Mouse (Mus musculus): ENCODE data around the gene Gm20479. TPM values are rescaled to one million over a fixed set of nuclear protein-coding genes. Genes with fewer than 3 reads are reported as not detected.

Gene Gm20479
- polyA plus RNA-seq, 1 experiment = 0.75 TPM

DNA sequence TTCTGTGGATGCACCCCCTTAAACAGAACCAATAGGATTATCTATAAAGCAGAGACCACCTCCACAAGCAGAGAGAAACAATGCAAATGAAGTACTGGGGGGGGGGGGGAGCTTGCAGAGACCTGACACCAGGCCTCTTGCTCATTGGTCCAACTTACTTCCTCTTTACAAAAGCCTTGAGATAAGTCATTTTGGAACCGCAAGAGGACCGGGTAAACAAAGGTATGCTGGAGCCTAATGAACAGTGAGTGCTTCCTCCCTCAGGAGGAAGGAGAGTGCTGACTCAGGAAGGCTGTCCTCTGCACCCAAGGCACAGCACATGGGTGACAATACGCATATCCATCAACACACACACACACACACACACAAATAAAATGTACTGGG, 368 bp upstream of the Gm20479 start:
- H3K27ac ChIP-seq (ENCODE audit: insufficient read depth, low read length) = no peak overlapping the region
- H3K4me1 ChIP-seq (ENCODE audit: control insufficient read depth, insufficient read depth, low read length) = peaks cover 2% of the 10 kb centered on the region; the same call in 1 of the 2 replicates
- TF ChIP-seq POLR2A (IDR thresholded peaks at IDR 0.05; ENCODE audit: extremely low read depth, insufficient read depth, low read length) (no peak), CTCF (IDR thresholded peaks at IDR 0.05; ENCODE audit: extremely low read depth, insufficient read depth, low read length) (no peak)
- H3K4me3 ChIP-seq (ENCODE audit: insufficient read depth, low read length) = no peak overlapping the region

DNA sequence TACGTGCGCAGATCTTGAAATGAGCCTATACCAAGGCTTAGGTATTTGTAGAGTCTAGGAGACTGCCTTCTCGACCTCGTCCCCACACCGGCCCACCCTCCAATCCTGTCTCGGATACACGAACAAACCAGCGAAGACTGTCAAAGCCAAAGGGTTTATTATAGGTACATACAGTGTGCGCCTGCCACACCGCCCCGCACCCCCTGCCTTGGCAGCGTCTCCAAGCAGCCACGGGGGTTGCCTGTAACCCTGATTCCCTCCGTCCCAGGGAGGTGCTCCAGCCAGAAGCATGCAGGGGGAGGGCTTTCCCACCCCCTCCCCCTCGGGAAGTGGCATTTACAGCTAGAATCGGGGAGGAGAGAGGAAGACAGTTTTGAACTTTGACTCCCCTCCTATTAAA, 971 bp downstream of the Gm20479 start:
- TF ChIP-seq POLR2A (IDR thresholded peaks at IDR 0.05; ENCODE audit: extremely low read depth, insufficient read depth, low read length) = no peak
- no peak for TF ChIP-seq CTCF (IDR thresholded peaks at IDR 0.05; ENCODE audit: extremely low read depth, insufficient read depth, low read length)
- Histone ChIP-seq H3K4me1 (ENCODE audit: control insufficient read depth, insufficient read depth, low read length) (peaks cover 2% of the 10 kb centered on the region; the same call in 1 of the 2 replicates), H3K27ac (ENCODE audit: insufficient read depth, low read length) (no peak overlapping the region), H3K4me3 (ENCODE audit: insufficient read depth, low read length) (peak overlapping the region; percentile 56)

DNA sequence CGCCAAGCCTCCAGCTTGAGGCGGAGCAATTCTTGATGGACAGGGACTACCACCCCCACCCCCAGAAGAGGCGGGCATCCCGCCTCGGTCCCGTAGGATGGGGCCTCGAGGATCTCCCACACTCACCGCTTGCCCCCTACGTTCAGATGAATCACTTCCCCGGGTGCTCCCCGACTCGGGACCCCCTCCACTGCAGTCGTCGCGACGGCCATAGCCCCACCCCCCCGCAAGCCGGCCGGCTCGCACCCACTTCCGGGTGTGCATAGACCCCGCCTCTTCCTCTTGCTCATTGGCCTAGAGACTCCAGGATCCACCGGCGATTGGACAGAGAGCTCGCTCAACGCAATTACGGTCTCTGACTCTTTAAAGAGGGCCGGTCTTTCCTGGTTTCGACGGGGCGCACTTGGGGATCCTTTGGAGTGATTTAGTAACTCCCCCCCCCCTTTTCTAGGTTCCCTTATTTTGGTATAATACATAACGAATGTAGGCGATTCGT, 1.4 kb downstream of the Gm20479 start, which contains the start of gene Shkbp1:
Gene Shkbp1 (minus strand): TSS at position 275 of the 496 bp plus-strand sequence.
- TF ChIP-seq CTCF (IDR thresholded peaks at IDR 0.05; ENCODE audit: extremely low read depth, insufficient read depth, low read length) (no peak), POLR2A (IDR thresholded peaks at IDR 0.05; ENCODE audit: extremely low read depth, insufficient read depth, low read length) (0 out of 2 replicates have a peak, but pooled peaks have one; percentile 7)
- H3K27ac ChIP-seq (ENCODE audit: insufficient read depth, low read length) = no peak within 1 kb of the TSS
- H3K4me1 ChIP-seq (ENCODE audit: control insufficient read depth, insufficient read depth, low read length) = no peaks in the 10 kb centered on the region
- H3K4me3 ChIP-seq (ENCODE audit: insufficient read depth, low read length) = peak within 1 kb of the TSS; percentile 56

DNA sequence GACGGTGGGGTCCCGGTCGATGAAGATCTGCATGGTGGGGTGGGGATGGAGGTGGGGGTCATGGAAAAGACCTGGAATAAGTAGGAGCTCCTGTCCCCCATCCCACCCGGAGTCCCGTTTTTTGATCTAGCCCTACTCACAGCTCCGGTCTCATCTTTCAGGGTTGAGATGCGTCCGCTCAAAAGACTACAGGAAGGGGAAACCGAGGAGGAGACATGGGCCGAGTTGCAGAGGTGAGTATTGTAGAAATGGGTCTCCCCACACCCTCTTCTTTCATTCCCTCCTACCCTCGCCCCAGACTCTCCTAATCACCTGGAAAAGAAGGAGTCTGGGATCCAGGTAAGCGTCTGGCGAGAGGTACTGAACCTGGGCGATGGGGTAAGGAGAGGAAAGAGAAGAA, 2.0 kb downstream of the Gm20479 start:
- Histone ChIP-seq H3K27ac (ENCODE audit: insufficient read depth, low read length) (no peak overlapping the region), H3K4me3 (ENCODE audit: insufficient read depth, low read length) (peak overlapping the region; percentile 56), H3K4me1 (ENCODE audit: control insufficient read depth, insufficient read depth, low read length) (no peaks in the 10 kb centered on the region)
- no peak for TF ChIP-seq CTCF (IDR thresholded peaks at IDR 0.05; ENCODE audit: extremely low read depth, insufficient read depth, low read length)

DNA sequence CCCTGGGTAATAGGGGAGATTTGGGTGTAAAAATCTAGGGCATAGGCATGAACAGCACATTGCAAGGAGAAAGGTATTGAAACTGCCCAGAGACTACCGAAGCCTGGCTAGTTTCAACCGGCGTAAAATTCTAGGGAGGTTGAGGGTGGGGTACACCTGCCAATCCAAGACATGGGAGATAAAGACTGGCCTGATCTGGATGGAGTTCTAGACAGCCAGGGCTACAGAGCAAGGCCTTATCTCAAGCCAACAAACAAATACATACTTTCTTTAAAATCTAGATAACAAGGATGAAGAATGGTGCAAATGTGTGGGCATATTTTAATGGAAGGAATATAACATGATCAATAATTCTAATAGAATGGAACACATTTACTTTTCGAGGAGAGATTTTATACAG, 2.4 kb downstream of the Gm20479 start:
- Histone ChIP-seq H3K4me1 (ENCODE audit: control insufficient read depth, insufficient read depth, low read length) (no peaks in the 10 kb centered on the region), H3K4me3 (ENCODE audit: insufficient read depth, low read length) (no peak overlapping the region; the same call in 1 of the 2 replicates), H3K27ac (ENCODE audit: insufficient read depth, low read length) (no peak overlapping the region)
- no peak for TF ChIP-seq POLR2A (IDR thresholded peaks at IDR 0.05; ENCODE audit: extremely low read depth, insufficient read depth, low read length)
- no peak for TF ChIP-seq CTCF (IDR thresholded peaks at IDR 0.05; ENCODE audit: extremely low read depth, insufficient read depth, low read length)

DNA sequence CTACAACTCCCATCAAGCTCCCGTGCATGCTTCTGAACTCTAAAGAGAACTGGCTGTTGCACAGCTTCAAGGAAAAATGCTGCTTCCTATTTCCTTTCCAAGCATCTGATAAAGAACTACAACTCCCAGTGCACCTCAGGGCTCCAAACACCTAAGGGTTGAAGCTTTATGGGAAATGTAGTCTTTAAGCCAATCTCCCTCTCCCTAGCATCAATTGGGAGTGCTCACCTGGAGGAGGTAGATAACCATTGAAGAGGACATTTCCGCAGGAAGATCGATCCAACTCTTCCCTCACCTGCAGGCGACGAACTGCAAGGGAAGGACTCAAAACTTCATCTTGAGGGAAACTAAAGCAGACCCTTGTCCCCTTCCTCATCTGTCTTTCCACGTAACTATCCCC, 3.1 kb downstream of the Gm20479 start:
- Histone ChIP-seq H3K4me1 (ENCODE audit: control insufficient read depth, insufficient read depth, low read length) (no peaks in the 10 kb centered on the region), H3K27ac (ENCODE audit: insufficient read depth, low read length) (no peak overlapping the region), H3K4me3 (ENCODE audit: insufficient read depth, low read length) (no peak overlapping the region)
- TF ChIP-seq CTCF (IDR thresholded peaks at IDR 0.05; ENCODE audit: extremely low read depth, insufficient read depth, low read length) (no peak), POLR2A (IDR thresholded peaks at IDR 0.05; ENCODE audit: extremely low read depth, insufficient read depth, low read length) (no peak)

DNA sequence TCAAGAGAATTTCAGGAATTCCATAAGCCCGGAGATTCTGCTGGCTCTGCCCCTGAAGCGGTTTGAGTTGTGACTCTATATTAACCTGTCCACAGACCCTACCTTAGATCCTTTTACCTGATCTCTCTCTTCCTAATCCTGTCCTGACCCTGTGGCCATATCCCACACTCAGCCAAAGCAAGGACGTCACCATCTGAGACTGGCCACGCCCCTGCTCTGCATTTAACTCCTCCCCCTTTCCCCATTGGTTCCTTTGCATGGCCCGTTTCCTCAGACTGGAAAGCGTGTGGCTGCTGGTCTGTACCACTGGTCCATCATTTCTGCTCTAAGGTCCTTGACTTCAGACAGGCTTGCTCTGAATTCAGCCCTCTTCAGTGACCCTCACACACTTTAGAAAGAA, 11.8 kb downstream of the Gm20479 start:
- H3K27ac ChIP-seq (ENCODE audit: insufficient read depth, low read length) = no peak overlapping the region
- H3K4me1 ChIP-seq (ENCODE audit: control insufficient read depth, insufficient read depth, low read length) = no peaks in the 10 kb centered on the region
- TF ChIP-seq POLR2A (IDR thresholded peaks at IDR 0.05; ENCODE audit: extremely low read depth, insufficient read depth, low read length) = no peak
- no peak for TF ChIP-seq CTCF (IDR thresholded peaks at IDR 0.05; ENCODE audit: extremely low read depth, insufficient read depth, low read length)
- H3K4me3 ChIP-seq (ENCODE audit: insufficient read depth, low read length) = no peak overlapping the region

DNA sequence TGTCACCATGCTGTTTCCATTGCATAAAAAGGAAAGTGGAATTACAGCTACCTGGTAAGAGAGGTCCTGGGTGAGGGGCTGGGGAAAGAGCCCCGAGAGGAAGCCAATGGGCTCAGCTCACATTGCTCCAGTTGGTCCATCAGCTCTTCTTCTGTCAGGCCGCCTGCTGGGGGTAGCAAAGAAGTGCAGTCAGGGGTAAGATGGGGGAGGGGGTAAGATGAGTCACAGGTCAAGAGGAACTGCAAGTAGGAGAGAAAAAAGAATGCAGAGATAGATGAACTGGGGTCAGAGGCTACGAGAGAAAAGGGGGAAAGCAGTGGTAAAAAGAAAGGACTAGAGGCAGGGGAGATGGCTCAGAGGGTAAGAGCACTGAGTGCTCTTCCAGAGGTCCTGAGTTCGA, 14.6 kb downstream of the Gm20479 start:
- H3K27ac ChIP-seq (ENCODE audit: insufficient read depth, low read length) = no peak overlapping the region
- no peak overlapping the region for H3K4me3 ChIP-seq (ENCODE audit: insufficient read depth, low read length)
- TF ChIP-seq POLR2A (IDR thresholded peaks at IDR 0.05; ENCODE audit: extremely low read depth, insufficient read depth, low read length) (no peak), CTCF (IDR thresholded peaks at IDR 0.05; ENCODE audit: extremely low read depth, insufficient read depth, low read length) (no peak)
- peaks cover 2% of the 10 kb centered on the region; the same call in 1 of the 2 replicates for H3K4me1 ChIP-seq (ENCODE audit: control insufficient read depth, insufficient read depth, low read length)

DNA sequence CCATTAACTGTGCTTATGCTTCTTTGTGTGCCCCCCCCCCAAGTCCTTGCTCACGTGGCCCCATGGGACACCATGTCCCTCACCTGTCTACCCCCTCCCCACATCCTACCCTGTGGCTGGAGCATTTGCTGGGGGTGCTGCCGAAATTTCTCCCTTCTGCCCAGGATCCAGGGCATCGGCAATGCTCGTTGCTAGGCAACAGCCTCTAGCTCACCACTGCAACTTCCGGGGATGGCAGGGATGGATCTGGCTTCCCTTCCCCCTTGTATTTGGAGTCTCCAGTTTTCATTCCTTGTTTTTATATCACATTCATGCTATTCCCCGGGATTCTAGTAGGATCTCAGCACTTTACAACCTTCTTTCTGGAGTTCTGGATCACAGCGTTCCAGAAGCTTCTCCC, 17.7 kb downstream of the Gm20479 start:
- Histone ChIP-seq H3K4me3 (ENCODE audit: insufficient read depth, low read length) (peak overlapping the region; percentile 24), H3K27ac (ENCODE audit: insufficient read depth, low read length) (peak overlapping the region; percentile 68), H3K4me1 (ENCODE audit: control insufficient read depth, insufficient read depth, low read length) (peaks cover 2% of the 10 kb centered on the region; the same call in 1 of the 2 replicates)
- TF ChIP-seq POLR2A (IDR thresholded peaks at IDR 0.05; ENCODE audit: extremely low read depth, insufficient read depth, low read length) (peak; percentile 46; the same call in 1 of the 2 replicates), CTCF (IDR thresholded peaks at IDR 0.05; ENCODE audit: extremely low read depth, insufficient read depth, low read length) (no peak)

DNA sequence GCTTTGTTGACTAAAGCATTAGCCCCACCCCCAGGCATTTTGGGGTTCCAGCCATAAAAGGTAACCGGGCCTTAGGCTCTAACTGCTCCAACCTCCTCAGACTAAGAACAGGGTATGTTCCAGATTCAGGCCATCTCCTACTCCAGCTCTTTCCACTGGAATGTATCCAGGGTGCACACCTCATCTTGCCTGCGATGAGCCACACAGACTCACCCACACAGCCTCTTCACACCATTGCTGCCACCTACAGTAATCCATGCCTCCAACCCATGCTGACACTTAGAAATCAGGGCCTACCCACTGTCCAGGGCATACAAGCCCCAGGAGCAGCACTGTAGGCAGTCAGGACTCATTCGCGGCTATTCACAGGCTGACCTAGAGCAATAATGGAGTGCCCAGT, 18.1 kb downstream of the Gm20479 start:
- Histone ChIP-seq H3K4me3 (ENCODE audit: insufficient read depth, low read length) (peak overlapping the region; percentile 24), H3K27ac (ENCODE audit: insufficient read depth, low read length) (peak overlapping the region; percentile 68), H3K4me1 (ENCODE audit: control insufficient read depth, insufficient read depth, low read length) (peaks cover 2% of the 10 kb centered on the region; the same call in 1 of the 2 replicates)
- TF ChIP-seq POLR2A (IDR thresholded peaks at IDR 0.05; ENCODE audit: extremely low read depth, insufficient read depth, low read length) (no peak), CTCF (IDR thresholded peaks at IDR 0.05; ENCODE audit: extremely low read depth, insufficient read depth, low read length) (no peak)

Data from cortical plate, adult 2 months (tissue).